ENCODE assay signal across 30 mouse cellular contexts in genomic region chr13:24523587-24524221, GRCm38 (mm10). TPM values are rescaled to one million over a fixed set of nuclear protein-coding genes. Genes with fewer than 3 reads are reported as not detected.
A peak's percentile ranks its signal among the peaks of the same experiment; 100 is the strongest.
DNase-seq lines count a peak whose midpoint lies in the region; ATAC-seq and TF ChIP-seq lines count a peak whose summit lies in the region.
"Had no signal": no experiment of that assay in that cellular context is flagged by ENCODE, and none has a peak within 500 bp of the region (broad histone marks: within the 10 kb centered on the region; RNA-seq: fewer than 3 reads in every experiment).

No protein-coding gene starts in this region.

- DNase-seq in heart, adult 11 months: peak; percentile 43
- no peak for DNase-seq in heart, adult 8-10 months (ENCODE audit: low spot score)
- peak; percentile 75 for DNase-seq in kidney, postnatal 0 days (ENCODE audit: low spot score)
- no peak for DNase-seq in kidney, postnatal 10 days
- no peak for DNase-seq in lung, adult 2 months
- DNase-seq in embryonic facial prominence, embryonic 10.5 days (ENCODE audit: low spot score): peak; percentile 6
- DNase-seq: adrenal gland, adult 2 months; adrenal gland, postnatal 14 days; cerebellum, adult 11 months; cerebellum, adult 2 months; cerebellum, adult 9-11 months; cerebellum, postnatal 25 days; forebrain, postnatal 0 days; gastrocnemius, adult 2 months; gastrocnemius, postnatal 14 days; heart, adult 18-20 months; heart, postnatal 10 days; heart, postnatal 36 days had no signal

- no peak overlapping the region for H3K27ac ChIP-seq in kidney, postnatal 0 days
- peak overlapping the region; percentile 53; the same call in 1 of the 2 replicates for H3K27ac ChIP-seq in lung, embryonic 16.5 days (ENCODE audit: low read length)
- no peak overlapping the region for H3K27ac ChIP-seq in embryonic facial prominence, embryonic 10.5 days (replicated peaks)
- H3K27ac ChIP-seq: embryonic facial prominence, embryonic 13.5 days; gastrocnemius, adult 2 months; heart, embryonic 15.5 days; hindbrain, embryonic 10.5 days; hindbrain, embryonic 13.5 days had no signal

- no peak for ATAC-seq in kidney, postnatal 0 days (replicated peaks; ENCODE audit: low FRiP score, low read depth)
- peak; percentile 83 for ATAC-seq in lung, embryonic 16.5 days (ENCODE audit: low read depth)
- ATAC-seq: forebrain, embryonic 14.5 days; forebrain, postnatal 0 days; hindbrain, embryonic 16.5 days; Patski had no signal

- WGBS in kidney, postnatal 0 days: 56% methylated on average over 4 of the region's 4 CpGs
- WGBS in lung, embryonic 16.5 days: 33% methylated on average over 4 of the region's 4 CpGs
- WGBS in lung, adult 2 months: 71% methylated on average over 4 of the region's 4 CpGs
- WGBS in embryonic facial prominence, embryonic 10.5 days: 70% methylated on average over 4 of the region's 4 CpGs

- no peak overlapping the region for H3K9ac ChIP-seq in kidney, postnatal 0 days (ENCODE audit: low read depth, low read length)
- H3K9ac ChIP-seq in lung, embryonic 16.5 days (ENCODE audit: low read length): no peak overlapping the region
- H3K9ac ChIP-seq: embryonic facial prominence, embryonic 13.5 days; forebrain, postnatal 0 days; heart, embryonic 15.5 days; hindbrain, embryonic 13.5 days had no signal

- no peak for TF ChIP-seq CTCF in kidney, postnatal 0 days (IDR thresholded peaks at IDR 0.05; ENCODE audit: low read depth)
- no peak for TF ChIP-seq CTCF in lung, adult 2 months (IDR thresholded peaks at IDR 0.05; ENCODE audit: insufficient read depth, low read length)

- no peak overlapping the region for H3K4me3 ChIP-seq in kidney, postnatal 0 days (replicated peaks; ENCODE audit: low read depth, low read length)
- no peak overlapping the region for H3K4me3 ChIP-seq in lung, embryonic 16.5 days (ENCODE audit: low read length)
- H3K4me3 ChIP-seq in lung, adult 2 months (replicated peaks; ENCODE audit: extremely low read depth, low read depth, low read length): no peak overlapping the region
- H3K4me3 ChIP-seq in embryonic facial prominence, embryonic 10.5 days: no peak overlapping the region
- H3K4me3 ChIP-seq: embryonic facial prominence, embryonic 13.5 days; erythroblast, embryonic 14.5 days; gastrocnemius, adult 2 months; heart, embryonic 15.5 days; hindbrain, embryonic 10.5 days; hindbrain, embryonic 13.5 days had no signal

- H3K27me3 ChIP-seq in kidney, postnatal 0 days (ENCODE audit: insufficient read depth, low read length): no peaks in the 10 kb centered on the region
- no peaks in the 10 kb centered on the region for H3K27me3 ChIP-seq in lung, embryonic 16.5 days (ENCODE audit: control insufficient read depth, insufficient read depth, low read depth, low read length)
- H3K27me3 ChIP-seq in embryonic facial prominence, embryonic 10.5 days (replicated peaks; ENCODE audit: low read depth, poor library complexity, severe bottlenecking): peaks cover 6% of the 10 kb centered on the region; the same call in 1 of the 2 replicates
- H3K27me3 ChIP-seq: CH12.LX; embryonic facial prominence, embryonic 13.5 days; heart, embryonic 15.5 days; hindbrain, embryonic 13.5 days; Patski had no signal

- H3K9me3 ChIP-seq in kidney, postnatal 0 days (replicated peaks; ENCODE audit: low read length): no peaks in the 10 kb centered on the region
- no peaks in the 10 kb centered on the region for H3K9me3 ChIP-seq in lung, embryonic 16.5 days (ENCODE audit: control insufficient read depth, low read length)
- no peaks in the 10 kb centered on the region for H3K9me3 ChIP-seq in embryonic facial prominence, embryonic 10.5 days
- H3K9me3 ChIP-seq: embryonic facial prominence, embryonic 13.5 days; heart, embryonic 15.5 days; hindbrain, embryonic 10.5 days; hindbrain, embryonic 13.5 days had no signal

- no peaks in the 10 kb centered on the region for H3K4me1 ChIP-seq in kidney, postnatal 0 days (replicated peaks; ENCODE audit: insufficient read depth, low read length)
- peaks cover 22% of the 10 kb centered on the region for H3K4me1 ChIP-seq in lung, embryonic 16.5 days (replicated peaks; ENCODE audit: control insufficient read depth, insufficient read depth, low read length)
- peaks cover 2% of the 10 kb centered on the region for H3K4me1 ChIP-seq in lung, adult 2 months (ENCODE audit: control insufficient read depth, insufficient read depth, low read length)
- H3K4me1 ChIP-seq in embryonic facial prominence, embryonic 10.5 days: peaks cover 14% of the 10 kb centered on the region

- H3K36me3 ChIP-seq in kidney, postnatal 0 days (ENCODE audit: insufficient read depth, low read length): no peaks in the 10 kb centered on the region
- no peaks in the 10 kb centered on the region for H3K36me3 ChIP-seq in lung, embryonic 16.5 days (ENCODE audit: control insufficient read depth, insufficient read depth, low read length)
- no peaks in the 10 kb centered on the region for H3K36me3 ChIP-seq in embryonic facial prominence, embryonic 10.5 days (replicated peaks)
- H3K36me3 ChIP-seq: embryonic facial prominence, embryonic 13.5 days; G1E; heart, embryonic 15.5 days; hindbrain, embryonic 10.5 days; hindbrain, embryonic 13.5 days had no signal

- no peak overlapping the region for H3K4me2 ChIP-seq in kidney, postnatal 0 days (ENCODE audit: low read length)
- no peak overlapping the region for H3K4me2 ChIP-seq in lung, embryonic 16.5 days (ENCODE audit: low read depth, low read length)
- H3K4me2 ChIP-seq: embryonic facial prominence, embryonic 13.5 days; heart, embryonic 11.5 days; heart, embryonic 15.5 days; hindbrain, embryonic 13.5 days had no signal

- TF ChIP-seq POLR2A in lung, adult 2 months (IDR thresholded peaks at IDR 0.05; ENCODE audit: borderline replicate concordance, extremely low read depth, low read depth, low read length): no peak

RNA-seq across cellular contexts. Expression of gene Ripor2, which starts 58.3 kb away (rescaled TPM):
- 10 to 100 TPM in 2 of 4 experiments, 1 to 10 TPM in 2; 3.9 to 11.7 (median 8.3) TPM for total RNA-seq in heart, adult 8-10 months (2022)
- polyA plus RNA-seq in kidney, postnatal 0 days (2015; fragmentation: Nextera tagmentation; extraction: Ambion mirVana): 2.2 and 2.3 TPM in 2 replicates
- polyA plus RNA-seq in lung, embryonic 16.5 days (2015; fragmentation: Nextera tagmentation; extraction: Ambion mirVana): 4.3 and 5.0 TPM in 2 replicates
- polyA plus RNA-seq in lung, adult 2 months (2012; rRNA removed): 5.3 and 8.8 TPM in 2 replicates
- 2.3 and 2.6 TPM in 2 replicates for polyA plus RNA-seq in embryonic facial prominence, embryonic 10.5 days (2016; fragmentation: Nextera tagmentation; extraction: Ambion mirVana)
- polyA plus RNA-seq: G1E had no signal

Comparison
In these comparisons a context has a peak if more than half of its experiments do, and no peak if none do; other contexts are left out.
1. DNase-seq: peak in heart, adult 11 months (single experiment), kidney, postnatal 0 days (single experiment) and embryonic facial prominence, embryonic 10.5 days (single experiment); none in heart, adult 8-10 months (single experiment), kidney, postnatal 10 days (single experiment) and lung, adult 2 months (single experiment).